Mouse (Mus musculus) kidney, adult 11 months (tissue): ENCODE measurements around the gene Mks1.
A peak's percentile ranks its signal among the peaks of the same experiment; 100 is the strongest.
"Not testable (repeated sequence)": the region's sequence is repeated elsewhere in the genome, so short reads cannot be mapped to it uniquely, and the experiment has no call there.

Experiments
- DNase-seq: peaks from one replicate; pipeline ENCODE4 v3.0.0; 2022

Mks1 gene

DNA sequence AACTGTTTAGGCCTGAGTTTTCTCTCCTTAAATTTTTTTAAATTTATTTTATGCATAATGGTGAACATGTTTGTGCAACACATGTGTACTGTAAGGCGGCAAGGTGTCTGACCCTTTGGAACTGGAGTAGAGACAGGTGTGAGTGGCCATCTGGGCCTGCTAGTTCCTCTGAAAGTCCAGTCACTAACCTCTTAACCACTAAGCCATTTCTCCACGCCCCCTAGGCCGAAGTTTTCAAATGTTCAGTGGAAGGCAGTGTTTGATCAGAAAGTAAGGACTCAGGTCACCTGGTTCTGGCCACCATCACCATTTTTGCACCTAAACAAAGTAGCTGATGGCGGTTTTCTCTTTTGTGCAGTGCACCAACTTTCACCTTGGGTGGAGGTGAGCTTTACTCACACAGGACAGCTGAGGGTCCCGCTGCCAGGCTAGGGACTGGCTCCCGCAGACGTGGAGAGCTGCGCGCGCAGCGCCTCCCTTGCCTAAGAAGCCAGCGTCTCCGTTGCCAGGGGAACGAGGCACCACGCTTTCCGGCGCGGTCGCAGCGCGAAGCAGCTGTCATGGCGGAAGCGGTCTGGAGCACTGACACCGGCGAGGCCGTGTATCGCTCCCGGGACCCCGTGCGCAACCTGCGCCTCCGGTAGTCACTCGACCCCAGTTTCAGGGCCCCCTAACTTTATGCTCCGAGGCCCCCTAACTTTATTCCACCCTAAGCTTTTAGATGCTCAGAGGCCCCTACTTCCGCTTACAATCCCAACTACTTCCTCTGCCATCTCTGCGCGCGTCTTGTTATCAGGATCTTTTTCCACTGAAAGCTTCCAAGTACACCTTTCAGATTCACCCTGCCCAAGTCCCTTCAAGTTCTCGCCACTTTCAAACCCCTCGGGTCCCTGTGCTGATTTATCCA, at the start of gene Mks1:
Gene Mks1, plus strand, starts transcription at position 526 of the 907 bp plus-strand sequence.
- peak; percentile 87 for DNase-seq

DNA sequence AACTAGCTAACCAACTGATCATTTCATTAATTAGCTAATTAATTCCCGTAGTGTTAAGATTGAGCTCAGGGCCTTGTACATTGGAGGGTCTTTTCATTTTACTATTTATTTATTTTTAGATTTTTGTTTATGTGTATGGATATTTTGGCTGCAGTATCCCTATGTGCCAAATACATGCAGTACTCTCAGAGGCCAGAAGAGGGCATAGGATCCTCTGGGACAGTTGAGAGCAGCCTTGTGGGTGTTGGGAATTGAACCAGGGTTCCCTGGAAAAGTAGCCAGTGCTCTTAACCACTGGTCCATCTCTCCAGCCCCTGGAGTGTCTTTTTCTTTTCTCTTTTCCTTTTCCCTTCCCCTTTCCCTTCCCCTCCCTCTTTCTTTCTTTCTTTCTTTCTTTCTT, 47.6 kb upstream of the Mks1 start:
- DNase-seq: no peak

DNA sequence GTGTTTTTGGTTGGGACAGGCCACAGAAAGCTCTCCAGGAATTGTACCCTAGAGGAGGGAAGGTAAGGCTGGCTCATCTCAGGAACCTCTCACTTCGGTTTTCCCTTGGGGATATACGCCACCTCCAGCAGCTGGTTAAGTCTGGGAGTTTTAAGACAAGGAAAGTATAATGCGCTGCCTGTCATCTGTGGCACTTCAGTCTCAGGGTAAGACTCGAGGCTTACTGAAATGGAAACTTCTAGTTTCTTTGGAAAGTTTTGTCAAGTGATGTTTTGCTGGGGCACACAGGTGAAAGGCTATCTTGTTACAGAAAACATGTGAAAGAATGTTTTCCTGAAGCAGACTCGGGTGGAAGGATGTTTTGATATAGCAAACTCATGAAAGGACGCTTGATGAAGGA, 45.6 kb upstream of the Mks1 start:
- DNase-seq: no peak

DNA sequence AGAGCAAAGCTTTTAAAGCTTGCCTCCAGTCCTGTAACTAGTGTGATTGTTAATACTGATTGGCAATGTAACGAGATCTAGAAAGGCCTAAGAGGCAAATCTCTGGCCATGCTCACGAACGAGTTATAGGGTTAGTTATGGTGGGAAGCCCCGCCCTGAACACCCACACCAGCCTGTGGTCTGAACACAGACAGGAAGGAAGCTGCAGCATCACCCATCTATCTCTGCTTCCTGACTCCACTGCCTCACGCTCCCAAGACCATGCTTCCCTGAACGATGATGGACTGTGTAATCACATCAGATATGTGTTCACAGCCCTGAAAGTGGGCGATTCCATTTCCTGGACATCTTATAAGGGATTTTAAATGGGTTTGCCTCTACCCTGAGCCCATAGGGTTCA, 44.8 kb upstream of the Mks1 start:
- DNase-seq: no peak

DNA sequence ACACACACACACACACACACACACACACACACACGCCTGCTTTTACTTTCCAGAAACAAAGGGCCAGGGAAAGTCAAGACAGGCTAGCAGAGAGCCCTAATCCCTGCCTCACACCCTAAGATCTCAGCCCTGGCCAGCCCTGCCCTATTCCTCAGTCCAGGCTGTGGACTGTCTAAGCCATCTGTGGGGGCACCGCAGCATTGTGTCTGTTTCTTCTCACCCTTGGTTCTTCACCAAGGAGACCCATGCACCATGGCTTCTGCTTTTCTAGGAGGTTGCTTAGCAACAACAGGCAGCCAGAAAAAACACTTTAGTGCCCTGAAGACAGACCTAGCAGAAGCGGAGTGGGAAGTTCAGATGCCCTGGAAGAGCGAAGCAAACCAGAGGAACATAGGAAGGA, 41.6 kb upstream of the Mks1 start:
- no peak for DNase-seq

DNA sequence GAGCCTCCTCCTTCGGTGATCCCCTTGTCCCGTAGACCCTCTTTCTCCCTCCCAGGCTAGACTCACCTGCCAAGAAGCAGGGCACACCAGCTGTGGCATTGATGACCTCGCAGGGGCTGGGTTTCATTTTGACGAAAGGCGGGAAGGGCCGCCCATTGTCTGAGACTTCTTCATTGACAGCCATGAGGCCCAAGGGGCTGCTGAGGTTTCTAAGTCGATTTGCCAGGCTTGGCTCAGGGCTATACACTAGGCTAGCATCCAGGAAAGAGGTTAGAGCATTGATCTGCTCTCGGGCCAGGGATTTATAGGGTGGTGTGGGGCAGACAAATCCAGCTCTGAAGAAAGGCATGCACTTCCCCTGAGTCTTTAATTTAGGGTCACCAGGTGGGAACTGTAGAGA, 38.2 kb upstream of the Mks1 start:
- no peak for DNase-seq

DNA sequence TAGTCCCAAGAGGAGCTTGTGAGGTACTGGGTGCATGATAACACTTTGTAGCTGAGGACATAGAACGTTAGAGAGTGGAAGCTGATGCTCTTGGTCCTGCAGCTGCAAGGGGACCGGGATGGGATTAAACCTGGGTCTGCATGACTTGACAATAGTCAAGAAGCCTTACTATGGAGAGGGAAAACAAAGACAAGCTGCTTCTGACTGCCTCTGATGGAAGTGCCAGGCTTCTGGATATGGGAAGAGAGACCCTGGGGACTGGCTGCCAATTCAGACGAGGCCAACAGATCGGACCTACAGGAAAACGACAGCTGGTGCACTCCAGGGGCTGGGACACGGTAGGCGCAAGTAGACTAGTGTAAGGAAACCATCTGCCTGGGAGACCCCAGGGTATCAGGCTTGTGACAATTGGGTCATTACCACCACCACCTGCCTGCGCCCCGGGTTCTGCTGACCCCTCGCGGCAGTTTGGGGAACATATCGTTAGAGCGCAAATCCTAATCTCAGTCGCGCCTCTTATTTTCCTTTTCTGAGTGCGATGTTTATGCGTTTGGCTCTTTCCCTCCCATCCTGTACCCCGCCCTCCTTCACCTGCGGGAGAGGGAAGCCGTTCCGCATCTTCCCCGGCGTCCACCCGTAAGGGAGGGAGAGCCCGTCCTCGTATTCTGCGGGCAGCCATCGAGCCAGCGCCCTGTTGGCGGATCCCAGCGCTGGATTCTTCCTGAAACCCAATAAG, 36.1 kb upstream of the Mks1 start:
- peak; percentile 4 for DNase-seq

DNA sequence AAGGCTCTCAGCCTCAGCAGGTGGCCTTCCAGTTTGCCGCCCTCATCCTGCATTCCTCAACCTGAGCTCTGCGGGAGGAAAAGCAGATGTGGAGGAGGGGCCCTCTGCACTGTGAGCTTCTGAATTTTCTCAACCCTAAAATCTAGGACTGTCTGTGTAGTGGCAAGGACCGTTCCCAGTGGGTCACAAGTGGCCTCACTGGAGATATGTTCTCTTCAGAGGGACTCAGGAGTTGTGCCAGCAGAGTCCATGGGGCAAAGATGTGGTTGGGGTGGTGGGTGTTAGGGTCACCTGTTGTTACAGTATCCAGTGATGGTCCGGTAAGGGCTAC, 35.6 kb upstream of the Mks1 start:
- no peak for DNase-seq

DNA sequence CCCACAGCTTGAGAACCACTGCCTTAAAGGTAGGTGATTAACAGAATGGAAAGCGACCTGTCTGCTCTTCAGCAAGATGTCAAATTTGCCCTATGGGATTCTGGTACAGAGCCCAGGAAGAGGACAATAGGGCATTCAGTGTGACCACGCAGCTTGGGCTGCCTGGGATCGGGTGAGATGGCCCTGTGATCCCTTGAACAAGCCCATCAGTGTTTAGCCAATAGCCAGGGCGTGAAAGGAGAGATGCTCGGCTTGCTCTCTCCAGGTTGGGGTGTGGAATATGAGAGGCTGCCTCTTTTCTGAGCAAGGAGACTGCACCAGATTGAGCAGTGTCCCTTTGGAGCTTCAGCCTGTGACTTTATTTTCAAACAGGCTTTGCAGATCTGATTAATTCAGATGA, 31.5 kb upstream of the Mks1 start:
- no peak for DNase-seq

DNA sequence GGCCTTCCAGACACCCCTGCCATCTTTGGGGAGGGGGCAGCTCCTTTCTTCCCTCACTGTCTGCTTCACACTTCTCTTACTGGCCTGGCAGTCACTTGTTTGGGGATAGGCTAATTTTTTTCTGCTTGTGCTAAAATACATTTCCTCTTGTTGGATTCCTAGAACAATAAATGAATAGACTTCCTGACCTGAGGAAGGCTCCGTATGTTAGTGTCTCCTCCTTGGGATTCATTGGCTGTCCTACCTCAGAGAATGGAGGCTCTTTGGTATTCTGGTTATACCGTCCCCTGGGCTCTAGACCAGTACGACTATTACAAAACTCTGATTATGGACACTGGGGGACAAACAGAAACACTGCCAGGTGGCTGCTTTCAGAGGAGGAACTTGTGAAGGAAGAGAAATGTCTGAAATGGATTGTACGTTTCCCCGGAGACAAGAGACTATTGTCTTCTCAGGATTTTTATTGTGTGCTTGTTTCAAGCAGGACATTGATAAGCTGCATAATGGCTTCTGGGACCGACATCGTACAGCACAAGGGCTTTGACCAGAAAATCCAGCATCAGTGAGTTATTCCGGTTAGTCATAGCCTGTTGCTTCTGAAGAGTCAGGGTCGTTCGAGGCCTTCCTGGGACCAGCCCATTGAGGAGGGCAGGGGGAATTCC, 24.6 kb upstream of the Mks1 start, which contains the start of gene Lpo:
Gene Lpo, minus strand, starts transcription at position 51 of the 662 bp plus-strand sequence.
- DNase-seq: no peak

DNA sequence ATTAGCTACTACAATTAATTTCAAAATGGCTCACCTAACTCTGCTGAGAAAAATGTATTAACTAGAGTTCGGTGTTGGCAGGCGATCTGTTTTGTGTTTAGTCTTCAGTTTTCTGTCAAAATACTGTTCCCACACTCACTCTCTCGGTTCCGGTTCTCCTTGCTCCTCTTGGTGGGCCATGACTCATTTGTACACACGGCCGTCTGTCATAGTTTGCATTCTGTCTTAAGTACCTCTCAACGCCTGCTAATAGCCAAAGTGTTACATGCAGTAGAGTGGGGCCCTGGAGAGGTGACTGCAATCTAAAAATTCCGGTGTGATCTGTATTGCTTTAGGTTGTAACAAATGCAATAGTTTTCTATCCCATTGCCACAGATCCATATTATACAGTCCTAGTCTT, 12.3 kb upstream of the Mks1 start:
- no peak for DNase-seq

DNA sequence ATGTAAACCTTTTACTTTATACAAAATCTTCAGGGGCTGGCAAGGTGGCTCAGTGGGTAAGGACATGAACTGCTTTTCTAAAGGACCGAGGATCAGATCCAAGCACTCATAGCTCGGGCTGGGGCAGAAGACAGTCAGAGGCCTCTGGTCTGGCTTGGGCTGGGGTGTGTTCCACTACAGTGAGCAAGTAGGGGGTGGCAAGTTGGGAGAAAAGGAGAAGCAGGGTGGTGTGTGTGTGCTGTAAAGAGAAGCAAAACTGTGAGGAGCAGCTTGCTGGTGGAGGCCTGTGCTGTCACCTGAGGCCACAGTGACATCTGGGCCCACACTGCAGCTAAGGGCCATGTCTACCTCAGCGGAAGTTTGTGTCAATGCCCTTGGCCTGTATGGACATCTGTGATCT, 11.6 kb upstream of the Mks1 start:
- DNase-seq: no peak

DNA sequence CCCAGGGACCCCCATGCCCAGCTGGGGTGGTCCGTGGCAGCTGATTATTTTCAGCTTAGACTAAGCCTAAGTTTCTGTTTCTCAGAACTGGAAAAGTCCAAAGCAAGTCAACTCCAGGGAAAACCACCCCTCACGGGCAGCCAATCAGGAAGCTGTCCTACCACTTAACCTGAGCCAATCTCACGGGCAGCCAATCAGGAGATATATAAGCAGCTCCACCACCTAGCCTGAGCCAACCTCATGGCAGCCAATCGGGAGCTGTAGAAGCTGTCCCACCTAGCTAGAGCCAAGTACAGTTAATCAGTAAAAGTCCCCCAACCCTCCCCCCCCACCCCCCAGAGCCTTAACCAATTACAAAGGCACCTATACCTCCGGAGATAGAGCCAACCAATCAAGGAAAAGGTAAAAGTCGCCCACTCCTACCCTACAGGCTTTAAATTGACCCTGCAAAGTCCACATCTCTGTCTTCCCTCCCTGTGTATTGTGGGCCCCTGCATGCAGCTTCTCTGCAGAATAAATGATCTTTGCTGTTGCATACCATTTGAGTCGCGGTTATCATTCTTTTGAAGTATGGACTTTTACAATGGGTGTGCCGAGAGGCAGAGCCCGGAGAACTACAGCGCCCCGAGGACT, 5.9 kb upstream of the Mks1 start:
- peak; percentile 30 for DNase-seq

DNA sequence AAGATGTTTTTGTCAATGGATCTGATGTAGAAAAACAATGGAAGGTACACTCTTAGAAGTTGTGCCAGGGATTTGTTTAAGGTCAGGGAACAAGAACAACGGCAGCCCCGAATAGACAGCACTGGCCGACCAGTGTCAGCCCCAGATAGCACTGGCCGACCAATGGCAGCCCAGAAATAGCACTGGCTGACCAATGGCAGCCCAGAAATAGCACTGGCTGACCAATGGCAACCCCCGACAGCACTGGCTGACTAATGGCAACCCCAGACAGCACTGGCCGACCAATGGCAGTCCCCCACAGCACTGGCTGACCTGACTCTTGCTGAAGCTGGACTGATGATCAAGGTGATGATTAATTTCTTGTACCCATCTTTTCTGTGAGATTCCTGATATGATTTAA, 5.1 kb upstream of the Mks1 start:
- DNase-seq: no peak

DNA sequence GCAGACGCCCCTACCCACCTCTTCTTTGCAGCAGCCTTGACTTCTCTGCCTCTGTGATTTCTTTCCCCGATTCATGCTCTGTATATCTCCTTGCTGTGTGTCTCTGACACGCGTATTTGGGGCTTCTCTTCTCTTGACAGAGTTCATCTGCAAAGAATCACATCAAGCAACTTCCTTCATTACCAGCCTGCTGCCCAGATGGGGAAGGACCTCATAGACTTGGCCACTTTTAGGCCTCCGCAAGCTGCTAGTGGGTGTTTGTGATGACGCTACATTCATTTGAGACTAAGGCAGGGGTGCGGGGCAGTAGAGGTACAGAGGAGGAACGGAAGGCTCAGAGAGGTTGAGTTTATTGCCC, 561 bp downstream of the Mks1 start:
- DNase-seq: peak; percentile 8

DNA sequence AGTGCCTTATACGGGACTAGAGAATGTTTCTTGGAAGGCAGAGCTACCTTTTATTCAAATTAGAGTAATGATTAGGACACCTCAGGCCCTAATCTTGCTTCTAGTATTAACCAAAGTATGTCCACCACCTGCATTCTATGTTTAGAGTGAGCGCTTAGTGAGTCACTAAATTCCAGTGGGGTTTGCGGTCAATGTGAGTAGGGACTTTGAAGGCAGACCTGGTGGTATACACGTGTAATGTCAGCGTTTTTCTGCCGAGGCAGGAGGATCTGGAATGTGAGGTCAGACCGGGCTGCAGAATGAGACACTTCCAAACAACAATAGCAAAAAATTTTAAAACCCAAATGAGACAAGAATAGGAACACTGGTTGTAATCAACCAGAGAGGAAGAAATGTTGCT, 1.5 kb downstream of the Mks1 start:
- no peak for DNase-seq

DNA sequence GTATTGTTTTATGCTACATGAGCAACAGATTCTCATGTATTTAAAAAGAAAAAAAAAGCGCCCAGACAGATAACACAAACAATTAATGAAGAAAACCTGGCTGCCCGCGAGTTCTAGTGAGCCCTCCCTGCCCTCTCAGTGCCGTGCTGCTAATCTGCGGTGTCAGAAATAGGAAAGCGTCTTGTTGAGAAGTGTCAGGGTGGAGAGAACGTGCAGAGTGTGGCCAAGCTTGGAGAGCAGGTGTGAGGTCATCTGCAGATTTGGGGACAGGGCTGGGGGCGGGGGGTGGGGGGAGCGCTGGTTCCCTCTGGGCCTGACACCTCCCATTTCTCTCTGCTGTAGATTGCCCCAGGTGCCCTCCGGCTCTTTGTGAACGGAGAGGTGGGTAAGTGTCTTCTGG, 6.3 kb downstream of the Mks1 start:
- no peak for DNase-seq

DNA sequence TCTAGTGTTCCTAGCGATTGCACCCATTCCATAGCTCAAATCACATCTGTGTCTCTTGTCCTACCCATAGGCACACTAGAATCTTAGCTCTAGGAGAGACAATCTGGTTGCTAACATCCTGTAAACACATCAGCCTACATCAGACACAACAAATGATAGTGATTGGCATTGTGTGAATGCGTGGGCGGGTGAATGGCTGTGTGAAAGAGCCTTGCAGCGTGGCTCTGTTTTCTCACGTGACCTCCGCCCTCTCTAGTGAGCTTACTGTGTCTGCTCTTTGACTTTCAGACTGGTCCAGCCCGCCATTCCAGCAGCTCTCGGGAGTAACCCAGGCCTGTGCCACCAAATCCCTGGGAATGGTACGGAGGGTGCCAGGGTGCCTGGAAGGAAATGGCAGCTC, 7.4 kb downstream of the Mks1 start:
- DNase-seq: no peak

DNA sequence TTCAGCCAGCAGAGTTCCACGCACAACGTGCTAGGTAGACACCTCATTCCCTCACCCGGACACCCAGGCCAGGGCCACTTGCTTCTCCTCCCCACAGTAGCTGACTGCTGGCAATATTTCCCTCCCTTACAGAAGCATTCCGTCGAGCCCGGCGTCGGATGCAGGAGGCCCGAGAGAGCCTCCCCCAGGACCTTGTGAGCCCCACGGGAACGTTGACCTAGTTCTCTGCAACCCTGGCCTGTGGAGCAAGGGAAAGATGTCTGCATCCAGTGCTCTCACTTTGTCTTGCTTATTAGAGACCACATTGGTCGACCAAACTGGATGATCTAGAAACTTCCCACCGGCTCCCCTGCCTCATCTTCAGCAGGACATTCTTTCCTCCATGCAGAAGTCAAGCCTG, 9.8 kb downstream of the Mks1 start:
- no peak for DNase-seq

DNA sequence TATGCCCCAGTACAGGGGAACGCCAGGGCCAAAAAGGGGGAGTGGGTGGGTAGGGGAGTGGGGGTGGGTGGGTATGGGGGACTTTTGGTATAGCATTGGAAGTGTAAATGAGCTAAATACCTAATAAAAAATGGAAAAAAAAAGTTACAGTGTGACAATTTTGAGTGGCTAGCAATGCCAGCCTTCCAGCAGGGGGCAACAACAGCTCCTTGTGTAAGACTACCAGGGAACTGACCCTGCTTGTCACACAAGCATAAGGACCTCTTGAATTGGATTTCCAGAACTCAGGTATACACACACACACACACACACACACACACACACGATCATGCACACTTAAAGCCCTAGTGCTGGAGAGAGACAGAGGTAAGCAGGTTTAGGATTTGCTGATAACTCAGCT, 13.9 kb downstream of the Mks1 start:
- DNase-seq: not testable (repeated sequence)

DNA sequence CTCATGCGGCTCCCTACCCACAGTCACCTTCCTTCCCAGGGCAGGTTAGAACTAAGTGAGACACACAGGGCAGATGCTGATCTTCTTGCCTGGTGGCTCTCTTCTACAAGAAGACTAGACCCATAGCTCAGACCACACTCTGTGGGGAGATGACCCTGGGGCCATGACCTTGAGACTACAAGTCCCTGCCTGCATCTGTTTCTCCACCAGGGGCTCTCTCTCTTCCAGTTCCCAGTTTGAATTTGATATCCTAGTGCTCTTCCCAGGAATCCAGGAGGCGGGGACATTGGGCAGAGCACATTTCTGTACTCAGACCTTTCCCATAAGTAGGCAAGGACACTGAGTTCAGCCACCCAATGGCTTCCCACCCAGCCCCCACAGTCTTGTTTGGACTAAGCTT, 17.1 kb downstream of the Mks1 start:
- no peak for DNase-seq

DNA sequence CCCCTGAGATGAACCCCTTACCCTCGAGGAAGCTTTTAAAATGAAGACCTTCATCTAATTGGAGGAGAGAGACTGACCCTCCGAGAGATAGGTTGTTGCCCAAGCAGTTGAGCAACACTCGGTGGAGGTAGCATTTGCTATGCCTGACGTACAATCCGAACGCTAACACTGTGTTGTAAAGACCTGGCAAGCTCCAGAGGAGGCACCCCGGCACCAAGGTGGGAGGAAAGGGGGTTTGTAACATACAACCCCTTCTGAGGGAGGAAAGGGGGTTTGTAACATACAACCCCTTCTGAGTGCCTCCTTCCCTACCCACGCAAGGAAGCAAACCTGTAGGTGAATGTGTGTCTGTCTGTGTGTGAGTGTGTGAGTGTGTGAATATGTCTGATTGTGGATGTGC, 18.8 kb downstream of the Mks1 start:
- no peak for DNase-seq

DNA sequence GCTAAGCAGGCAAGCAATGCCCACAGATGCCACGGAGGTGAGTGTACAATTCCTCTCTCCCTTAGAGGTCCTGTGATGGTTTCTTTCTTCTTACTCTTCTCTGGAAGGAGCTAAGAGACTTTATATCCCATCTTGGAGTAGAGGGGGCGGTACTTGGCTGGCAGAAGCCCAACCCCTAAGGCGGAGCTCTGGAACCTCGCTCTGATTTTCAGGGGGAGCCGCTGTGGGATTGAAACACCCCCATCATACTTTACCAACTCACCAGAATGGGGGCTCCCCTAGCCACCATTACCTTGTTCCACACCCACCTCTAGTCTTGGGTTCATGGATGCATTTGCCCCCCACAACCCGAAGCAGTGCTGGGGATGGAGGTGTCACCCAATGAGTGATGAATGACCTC, 22.4 kb downstream of the Mks1 start, which contains the start of gene Epx:
Gene Epx, minus strand, starts transcription at position 101 of the 400 bp plus-strand sequence.
- no peak for DNase-seq
